Mouse (Mus musculus): ENCODE results near the gene Elf2.

The Elf2 gene

GRCm38 (mm10) chr3:51206521-51206920 is 133.9 kb downstream of the Elf2 start:
- no peak for DNase-seq

- DNase-seq: no peak
These were observed 135.6 kb downstream of the Elf2 start for GRCm38 (mm10) chr3:51204897-51205296.

- no peak for DNase-seq
These were observed 136.0 kb downstream of the Elf2 start for GRCm38 (mm10) chr3:51204441-51204840.

- DNase-seq: no peak
These were observed 136.6 kb downstream of the Elf2 start for GRCm38 (mm10) chr3:51203906-51204305.
